Mouse (Mus musculus) limb, embryonic 14.5 days (tissue): ENCODE measurements around the gene Rrp1. TPM values are rescaled to one million over a fixed set of nuclear protein-coding genes. Genes with fewer than 3 reads are reported as not detected.

Source experiments
- ATAC-seq: fragments of 200-750 bp; cut with Nextera tagmentation; 2 replicates; pipeline ENCODE4 v1.8.0; 2017; ENCODE audit warnings: low read depth, moderate number of reproducible peaks, moderate TSS enrichment; ENCODE audit not compliant: low FRiP score
- DNase-seq: peaks from one replicate; pipeline ENCODE4 v3.0.0-alpha.2; 2015; ENCODE audit warnings: low spot score
- H3K27ac ChIP-seq: fragments of 300-500 bp; sonication (generic); replicated peaks from 2 replicates; pipeline ENCODE4 v1.5.1; 2014; ENCODE audit warnings: low read depth, mild to moderate bottlenecking, low read length, moderate library complexity, mixed read lengths
- H3K27me3 ChIP-seq: fragments of 300-500 bp; sonication (generic); 2 replicates; pipeline ENCODE4 v1.6.1; 2014; ENCODE audit warnings: low read length, mixed read lengths; ENCODE audit not compliant: control insufficient read depth, insufficient read depth
- H3K36me3 ChIP-seq: fragments of 300-500 bp; sonication (generic); 2 replicates; pipeline ENCODE4 v1.6.1; 2014; ENCODE audit warnings: mild to moderate bottlenecking, low read length, moderate library complexity, mixed read lengths; ENCODE audit not compliant: control insufficient read depth, insufficient read depth
- H3K4me1 ChIP-seq: fragments of 300-500 bp; sonication (generic); 2 replicates; pipeline ENCODE4 v1.6.1; 2014; ENCODE audit warnings: antibody characterized with exemption, low read length, mixed read lengths; ENCODE audit not compliant: control insufficient read depth, insufficient read depth
- H3K4me2 ChIP-seq: fragments of 300-500 bp; sonication (generic); replicated peaks from 2 replicates; pipeline ENCODE4 v1.6.1; 2014; ENCODE audit warnings: low read depth, mild to moderate bottlenecking, low read length, moderate library complexity; ENCODE audit not compliant: severe bottlenecking
- H3K4me3 ChIP-seq: fragments of 300-500 bp; sonication (generic); replicated peaks from 2 replicates; pipeline ENCODE4 v1.5.1; 2014; ENCODE audit warnings: low read length
- H3K9ac ChIP-seq: fragments of 300-500 bp; sonication (generic); 2 replicates; pipeline ENCODE4 v1.6.1; 2014; ENCODE audit warnings: mild to moderate bottlenecking, low read depth, low read length, moderate library complexity; ENCODE audit not compliant: severe bottlenecking
- H3K9me3 ChIP-seq: fragments of 300-500 bp; sonication (generic); 2 replicates; pipeline ENCODE4 v1.6.1; 2016; ENCODE audit warnings: low read length; ENCODE audit not compliant: control insufficient read depth
- POLR2A ChIP-seq: fragments of 200-500 bp; IDR thresholded peaks from 2 replicates; pipeline ENCODE4 v1.8.0; 2012; ENCODE audit warnings: inconsistent platforms, mild to moderate bottlenecking, moderate library complexity, borderline replicate concordance; ENCODE audit not compliant: insufficient read depth, insufficient read length; ENCODE audit errors: extremely low read depth
- WGBS: fragments of 180-500 bp; shearing (Covaris S2); extraction: QIAGEN DNeasy Blood & Tissue Kit; methylation state at CpG from one replicate; pipeline ENCODE4 v1.1.7; 2014; 5-methylcytosine and 5-hydroxymethylcytosine counted together
- polyA plus RNA-seq, 2 experiments: library from polyadenylated mRNA; depleted of rRNA in 1 of 2; stranded (reverse) in 1 of 2; unstranded in 1 of 2; fragments of >200 nt; fragmentation: Nextera tagmentation in 1 of 2; extraction: Ambion mirVana in 1 of 2; gene quantifications; 2 replicates each; pipeline versions ENCODE4 v1.2.1 to v1.2.3; 2012 to 2014

The Rrp1 gene
- polyA plus RNA-seq, 2 experiments: 224 to 279 TPM

GRCm38 (mm10) chr10:78426117-78426735, 13.4 kb upstream of the Rrp1 start:
- DNase-seq (peak; percentile 28), ATAC-seq (no peak)
- H3K4me3 ChIP-seq: peak overlapping the region; percentile 77
- no peaks in the 10 kb centered on the region for H3K27me3 ChIP-seq
- H3K36me3 ChIP-seq: peaks cover 15% of the 10 kb centered on the region
- TF ChIP-seq POLR2A: no peak
- peak overlapping the region; percentile 91 for H3K9ac ChIP-seq
- H3K4me2 ChIP-seq: peak overlapping the region; percentile 52
- peak overlapping the region; percentile 65 for H3K27ac ChIP-seq
- 44% methylated on average over 6 of the region's 6 CpGs for WGBS
- peaks cover 5% of the 10 kb centered on the region; the same call in 1 of the 2 replicates for H3K4me1 ChIP-seq
- H3K9me3 ChIP-seq: no peaks in the 10 kb centered on the region

- TF ChIP-seq POLR2A: no peak
- H3K9me3 ChIP-seq: no peaks in the 10 kb centered on the region
- WGBS: 2% methylated on average over 40 of the region's 40 CpGs
- peak; percentile 74 for DNase-seq
- peak within 1 kb of the TSS; percentile 77 for H3K4me3 ChIP-seq
- peak within 1 kb of the TSS; percentile 52 for H3K4me2 ChIP-seq
- H3K4me1 ChIP-seq: peaks cover 5% of the 10 kb centered on the region; the same call in 1 of the 2 replicates
- H3K9ac ChIP-seq: peak within 1 kb of the TSS; percentile 91
- H3K36me3 ChIP-seq: peaks cover 15% of the 10 kb centered on the region
- H3K27ac ChIP-seq: peak within 1 kb of the TSS; percentile 65
- peak; percentile 92 for ATAC-seq
- H3K27me3 ChIP-seq: no peaks in the 10 kb centered on the region
These were observed 12.6 kb upstream of the Rrp1 start, which contains the start of gene Cstb for GRCm38 (mm10) chr10:78425181-78426041. Gene Cstb, plus strand, starts transcription at chr10:78425669.

- no peak for TF ChIP-seq POLR2A
- no peak overlapping the region for H3K27ac ChIP-seq
- no peaks in the 10 kb centered on the region for H3K9me3 ChIP-seq
- H3K4me1 ChIP-seq: peaks cover 5% of the 10 kb centered on the region; the same call in 1 of the 2 replicates
- DNase-seq (no peak), ATAC-seq (no peak)
- no peak overlapping the region for H3K4me2 ChIP-seq
- H3K9ac ChIP-seq: no peak overlapping the region
- H3K27me3 ChIP-seq: no peaks in the 10 kb centered on the region
- peaks cover 5% of the 10 kb centered on the region for H3K36me3 ChIP-seq
- 95% methylated on average over 3 of the region's 3 CpGs for WGBS
- no peak overlapping the region for H3K4me3 ChIP-seq
These were observed 9.8 kb upstream of the Rrp1 start for GRCm38 (mm10) chr10:78422614-78423013.

GRCm38 (mm10) chr10:78420929-78421328, 8.1 kb upstream of the Rrp1 start:
- Histone ChIP-seq H3K9ac (no peak overlapping the region), H3K27me3 (no peaks in the 10 kb centered on the region), H3K27ac (no peak overlapping the region), H3K9me3 (no peaks in the 10 kb centered on the region), H3K36me3 (no peaks in the 10 kb centered on the region), H3K4me2 (no peak overlapping the region), H3K4me1 (no peaks in the 10 kb centered on the region), H3K4me3 (no peak overlapping the region)
- DNase-seq (no peak), ATAC-seq (no peak)
- no peak for TF ChIP-seq POLR2A
- 76% methylated on average over 2 of the region's 2 CpGs for WGBS

GRCm38 (mm10) chr10:78418791-78419190, 5.9 kb upstream of the Rrp1 start:
- Histone ChIP-seq H3K4me1 (no peaks in the 10 kb centered on the region), H3K27me3 (no peaks in the 10 kb centered on the region), H3K9ac (no peak overlapping the region), H3K4me2 (no peak overlapping the region), H3K27ac (no peak overlapping the region), H3K36me3 (no peaks in the 10 kb centered on the region), H3K4me3 (no peak overlapping the region), H3K9me3 (no peaks in the 10 kb centered on the region)
- WGBS: 84% methylated on average over 2 of the region's 2 CpGs
- DNase-seq (no peak), ATAC-seq (no peak)
- TF ChIP-seq POLR2A: no peak
